Mouse (Mus musculus) brain, embryonic 14.5 days (tissue): ENCODE data around the gene Tenm3.

Experiments used
- CTCF ChIP-seq: fragments of 200-500 bp; IDR thresholded peaks from 2 replicates; pipeline ENCODE4 v1.5.1; 2012; ENCODE audit warnings: inconsistent platforms, mild to moderate bottlenecking, moderate library complexity, borderline replicate concordance; ENCODE audit not compliant: insufficient read depth, insufficient read length; ENCODE audit errors: extremely low read depth
- POLR2A ChIP-seq: fragments of 200-500 bp; IDR thresholded peaks from 2 replicates; pipeline ENCODE4 v1.6.1; 2012; ENCODE audit warnings: mild to moderate bottlenecking, inconsistent platforms, borderline replicate concordance; ENCODE audit not compliant: poor library complexity, insufficient read depth, insufficient read length, severe bottlenecking; ENCODE audit errors: extremely low read depth

GRCm38 (mm10) chr8:48236968-48237367, 606.8 kb downstream of the Tenm3 start:
- TF ChIP-seq CTCF = no peak
- no peak for TF ChIP-seq POLR2A
